Mouse (Mus musculus) limb, embryonic 12.5 days (tissue): ENCODE measurements around the gene Emilin3. TPM values are rescaled to one million over a fixed set of nuclear protein-coding genes. Genes with fewer than 3 reads are reported as not detected.

Source experiments
- ATAC-seq: fragments of 200-750 bp; cut with Nextera tagmentation; 2 replicates; pipeline ENCODE4 v1.8.0; 2017; ENCODE audit warnings: low read depth, moderate TSS enrichment; ENCODE audit not compliant: insufficient number of reproducible peaks, insufficient read depth, low FRiP score, low TSS enrichment
- H3K27ac ChIP-seq: fragments of 300-500 bp; sonication (generic); 2 replicates; pipeline ENCODE4 v1.5.1; 2016; ENCODE audit warnings: mild to moderate bottlenecking, moderate library complexity
- H3K27me3 ChIP-seq: fragments of 300-500 bp; sonication (generic); 2 replicates; pipeline ENCODE4 v1.6.1; 2016; ENCODE audit warnings: mild to moderate bottlenecking, moderate library complexity
- H3K36me3 ChIP-seq: fragments of 300-500 bp; sonication (generic); 2 replicates; pipeline ENCODE4 v1.6.1; 2016; ENCODE audit warnings: mild to moderate bottlenecking, moderate library complexity
- H3K4me1 ChIP-seq: fragments of 300-500 bp; sonication (generic); replicated peaks from 2 replicates; pipeline ENCODE4 v1.6.1; 2016
- H3K4me2 ChIP-seq: fragments of 300-500 bp; sonication (generic); 2 replicates; pipeline ENCODE4 v1.6.1; 2016; ENCODE audit warnings: mild to moderate bottlenecking, moderate library complexity
- H3K4me3 ChIP-seq: fragments of 300-500 bp; sonication (generic); replicated peaks from 2 replicates; pipeline ENCODE4 v1.5.1; 2016; ENCODE audit warnings: mild to moderate bottlenecking
- H3K9ac ChIP-seq: fragments of 300-500 bp; sonication (generic); replicated peaks from 2 replicates; pipeline ENCODE4 v1.6.1; 2016; ENCODE audit warnings: mild to moderate bottlenecking, moderate library complexity
- H3K9me3 ChIP-seq: fragments of 300-500 bp; sonication (generic); 2 replicates; pipeline ENCODE4 v1.6.1; 2016; ENCODE audit warnings: mild to moderate bottlenecking, moderate library complexity
- WGBS: fragments of 180-500 bp; shearing (Covaris S2); methylation state at CpG from one replicate; pipeline ENCODE4 v1.1.7; 2016; 5-methylcytosine and 5-hydroxymethylcytosine counted together
- polyA plus RNA-seq: library from polyadenylated mRNA; unstranded; fragments of >200 nt; fragmentation: Nextera tagmentation; extraction: Ambion mirVana; gene quantifications from 2 replicates; pipeline ENCODE4 v1.2.1, GENCODE M21; 2016

Emilin3 gene
- polyA plus RNA-seq, 1 experiment from 2014 or later: 15.9 TPM

DNA sequence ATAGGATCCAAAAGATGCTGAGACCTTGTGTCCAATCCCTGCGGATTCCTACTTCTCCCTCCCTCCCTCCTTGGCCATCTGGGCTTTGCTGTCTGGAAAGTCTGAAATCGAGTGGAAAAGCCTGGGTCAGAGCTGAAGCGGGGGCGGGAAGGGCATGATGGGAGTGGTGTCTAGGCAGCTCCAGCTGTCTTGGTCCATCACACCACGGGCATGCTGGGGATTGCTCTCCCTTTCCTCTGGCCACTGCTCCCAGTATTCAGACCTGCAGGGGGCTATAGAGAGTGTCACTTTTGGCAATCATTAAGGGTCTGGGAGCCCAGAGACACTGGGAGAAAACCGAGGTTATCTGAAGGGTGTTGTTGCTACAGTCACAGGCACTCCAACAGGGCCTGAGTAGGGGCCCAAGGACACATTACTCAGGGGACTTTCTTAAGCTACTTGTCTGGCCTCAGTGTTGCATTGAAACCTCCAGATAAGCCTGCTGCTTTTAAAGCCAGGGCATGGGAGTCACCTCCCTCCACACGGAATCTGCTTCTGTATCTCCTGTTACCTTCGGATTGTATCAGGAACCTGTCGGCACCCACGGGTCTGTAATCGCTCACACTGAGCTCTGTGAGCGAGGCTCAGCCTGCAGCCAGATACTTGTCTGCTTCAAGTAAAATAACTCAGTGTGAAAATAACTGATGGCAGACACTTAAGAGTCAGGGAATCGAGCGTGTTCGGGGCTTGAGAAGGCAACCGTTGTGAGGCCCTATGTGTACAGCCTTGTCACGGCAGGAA, 29.0 kb upstream of the Emilin3 start:
- H3K4me2 ChIP-seq: no peak overlapping the region
- H3K27me3 ChIP-seq: no peaks in the 10 kb centered on the region
- no peak overlapping the region for H3K9ac ChIP-seq
- 68% methylated on average over 17 of the region's 17 CpGs for WGBS
- H3K9me3 ChIP-seq: no peaks in the 10 kb centered on the region
- ATAC-seq: no peak
- H3K27ac ChIP-seq: no peak overlapping the region
- peaks cover 14% of the 10 kb centered on the region for H3K36me3 ChIP-seq
- no peak overlapping the region for H3K4me3 ChIP-seq
- H3K4me1 ChIP-seq: 0 out of 2 replicates have a peak, but pooled peaks cover 6% of the 10 kb centered on the region

GRCm38 (mm10) chr2:160934451-160934850, 22.3 kb upstream of the Emilin3 start:
- Histone ChIP-seq H3K36me3 (no peaks in the 10 kb centered on the region), H3K27ac (no peak overlapping the region), H3K9ac (no peak overlapping the region), H3K4me2 (no peak overlapping the region), H3K4me1 (peaks cover 21% of the 10 kb centered on the region), H3K27me3 (no peaks in the 10 kb centered on the region), H3K4me3 (no peak overlapping the region), H3K9me3 (no peaks in the 10 kb centered on the region)
- no peak for ATAC-seq
- 76% methylated on average over 4 of the region's 4 CpGs for WGBS

DNA sequence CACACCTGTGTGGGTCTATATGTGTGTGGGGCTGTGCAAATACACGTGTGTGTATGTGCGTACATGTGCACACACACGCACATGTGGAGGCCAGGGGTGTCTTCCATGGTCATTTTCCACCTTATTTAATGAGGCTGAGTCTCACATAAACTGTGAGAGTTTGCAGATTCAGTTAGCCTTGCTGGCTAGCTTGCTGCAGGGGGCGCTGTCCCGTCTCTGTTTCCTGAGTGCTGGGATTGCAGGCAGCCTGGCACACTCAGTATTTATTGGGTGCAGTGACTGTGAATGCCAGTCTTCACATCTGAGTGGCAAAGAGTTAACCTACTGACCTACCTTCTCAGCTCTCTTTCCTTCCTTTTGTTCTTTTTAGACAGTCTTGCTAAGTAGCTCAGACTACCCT, 21.8 kb upstream of the Emilin3 start:
- no peak overlapping the region for H3K4me2 ChIP-seq
- no peak overlapping the region for H3K27ac ChIP-seq
- H3K9me3 ChIP-seq: no peaks in the 10 kb centered on the region
- H3K4me1 ChIP-seq: peaks cover 26% of the 10 kb centered on the region
- no peaks in the 10 kb centered on the region for H3K27me3 ChIP-seq
- no peak for ATAC-seq
- no peak overlapping the region for H3K9ac ChIP-seq
- WGBS: 67% methylated on average over 5 of the region's 5 CpGs
- no peak overlapping the region for H3K4me3 ChIP-seq
- no peaks in the 10 kb centered on the region for H3K36me3 ChIP-seq

DNA sequence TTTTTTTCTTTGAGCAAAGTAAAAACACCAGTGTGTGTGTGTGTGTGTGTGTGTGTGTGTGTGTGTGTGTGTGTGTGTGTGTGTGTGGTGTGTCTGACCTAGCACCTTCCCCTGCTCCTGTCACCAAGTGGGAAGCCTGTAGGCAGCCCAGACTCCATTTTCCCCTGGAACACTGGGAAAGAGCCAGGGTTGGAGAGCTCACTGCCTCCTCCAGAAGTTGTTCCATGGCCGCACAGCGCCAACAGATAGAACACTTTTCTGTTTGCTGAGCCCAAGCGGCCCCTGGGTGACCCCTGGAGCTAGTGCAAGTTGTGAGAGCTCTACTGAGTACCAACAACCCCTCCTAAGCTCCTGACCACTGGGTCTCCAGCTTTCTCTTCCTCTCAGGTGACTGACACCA, 20.9 kb upstream of the Emilin3 start:
- no peak overlapping the region for H3K4me3 ChIP-seq

GRCm38 (mm10) chr2:160932325-160932724, 20.2 kb upstream of the Emilin3 start:
- peak; percentile 82 for ATAC-seq
- Histone ChIP-seq H3K9ac (no peak overlapping the region), H3K4me1 (peaks cover 26% of the 10 kb centered on the region), H3K27ac (peak overlapping the region; percentile 83), H3K4me2 (peak overlapping the region; percentile 35), H3K27me3 (no peaks in the 10 kb centered on the region), H3K9me3 (no peaks in the 10 kb centered on the region), H3K36me3 (no peaks in the 10 kb centered on the region), H3K4me3 (no peak overlapping the region)
- 16% methylated on average over 8 of the region's 8 CpGs for WGBS

More for the DNA sequence above, 20.9 kb upstream of the Emilin3 start:
- H3K9ac ChIP-seq: no peak overlapping the region
- no peaks in the 10 kb centered on the region for H3K9me3 ChIP-seq
- H3K4me1 ChIP-seq: peaks cover 26% of the 10 kb centered on the region
- ATAC-seq: no peak
- 65% methylated on average over 3 of the region's 3 CpGs for WGBS
- 0 out of 2 replicates have a peak overlapping the region, but pooled peaks have one; percentile 35 for H3K4me2 ChIP-seq
- no peaks in the 10 kb centered on the region for H3K36me3 ChIP-seq
- peak overlapping the region; percentile 83 for H3K27ac ChIP-seq
- no peaks in the 10 kb centered on the region for H3K27me3 ChIP-seq

DNA sequence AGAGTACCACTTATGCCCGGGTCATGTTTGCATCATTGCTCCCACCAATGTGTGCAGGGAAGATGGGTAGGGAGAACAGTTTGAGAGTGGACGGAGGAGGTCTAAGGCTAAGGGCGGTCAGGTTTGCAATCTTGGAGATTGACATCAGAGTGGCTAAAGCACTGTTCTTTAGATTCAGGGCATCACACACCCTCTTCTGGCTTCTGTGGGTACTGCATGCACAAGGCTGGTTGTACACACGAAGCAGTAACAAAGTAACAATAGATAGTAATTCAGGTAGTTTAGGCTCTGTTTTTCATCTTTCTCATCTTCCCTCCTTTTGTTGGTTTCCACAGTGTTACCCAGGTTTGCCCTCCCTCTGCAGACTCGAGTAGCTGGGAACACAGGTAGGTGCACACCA, 19.2 kb upstream of the Emilin3 start:
- no peak for ATAC-seq
- H3K36me3 ChIP-seq: no peaks in the 10 kb centered on the region
- H3K4me1 ChIP-seq: peaks cover 26% of the 10 kb centered on the region
- H3K9me3 ChIP-seq: no peaks in the 10 kb centered on the region
- 94% methylated on average over 5 of the region's 5 CpGs for WGBS
- H3K27ac ChIP-seq: peak overlapping the region; percentile 83; the same call in 1 of the 2 replicates
- no peak overlapping the region for H3K4me3 ChIP-seq
- no peak overlapping the region for H3K4me2 ChIP-seq
- no peaks in the 10 kb centered on the region for H3K27me3 ChIP-seq
- H3K9ac ChIP-seq: no peak overlapping the region

GRCm38 (mm10) chr2:160925203-160925602, 13.1 kb upstream of the Emilin3 start:
- Histone ChIP-seq H3K4me1 (peaks cover 4% of the 10 kb centered on the region), H3K9me3 (no peaks in the 10 kb centered on the region), H3K36me3 (no peaks in the 10 kb centered on the region), H3K27ac (no peak overlapping the region), H3K4me2 (no peak overlapping the region), H3K4me3 (no peak overlapping the region), H3K9ac (no peak overlapping the region), H3K27me3 (no peaks in the 10 kb centered on the region)
- WGBS: 86% methylated on average over 9 of the region's 9 CpGs
- ATAC-seq: no peak

- 57% methylated on average over 7 of the region's 7 CpGs for WGBS
- Histone ChIP-seq H3K4me2 (no peak overlapping the region), H3K9me3 (no peaks in the 10 kb centered on the region), H3K4me3 (no peak overlapping the region), H3K36me3 (no peaks in the 10 kb centered on the region), H3K27ac (no peak overlapping the region), H3K4me1 (peaks cover 3% of the 10 kb centered on the region; the same call in 1 of the 2 replicates), H3K27me3 (no peaks in the 10 kb centered on the region; the same call in 1 of the 2 replicates), H3K9ac (no peak overlapping the region)
- no peak for ATAC-seq
Measured at GRCm38 (mm10) chr2:160921285-160921684, 9.2 kb upstream of the Emilin3 start.

- no peak for ATAC-seq
- Histone ChIP-seq H3K27ac (no peak overlapping the region), H3K36me3 (no peaks in the 10 kb centered on the region), H3K4me3 (no peak overlapping the region), H3K4me1 (peaks cover 17% of the 10 kb centered on the region), H3K9me3 (no peaks in the 10 kb centered on the region), H3K4me2 (no peak overlapping the region), H3K27me3 (peaks cover 4% of the 10 kb centered on the region), H3K9ac (no peak overlapping the region)
- 82% methylated on average over 2 of the region's 2 CpGs for WGBS
Measured at GRCm38 (mm10) chr2:160918930-160919215, 6.7 kb upstream of the Emilin3 start.

DNA sequence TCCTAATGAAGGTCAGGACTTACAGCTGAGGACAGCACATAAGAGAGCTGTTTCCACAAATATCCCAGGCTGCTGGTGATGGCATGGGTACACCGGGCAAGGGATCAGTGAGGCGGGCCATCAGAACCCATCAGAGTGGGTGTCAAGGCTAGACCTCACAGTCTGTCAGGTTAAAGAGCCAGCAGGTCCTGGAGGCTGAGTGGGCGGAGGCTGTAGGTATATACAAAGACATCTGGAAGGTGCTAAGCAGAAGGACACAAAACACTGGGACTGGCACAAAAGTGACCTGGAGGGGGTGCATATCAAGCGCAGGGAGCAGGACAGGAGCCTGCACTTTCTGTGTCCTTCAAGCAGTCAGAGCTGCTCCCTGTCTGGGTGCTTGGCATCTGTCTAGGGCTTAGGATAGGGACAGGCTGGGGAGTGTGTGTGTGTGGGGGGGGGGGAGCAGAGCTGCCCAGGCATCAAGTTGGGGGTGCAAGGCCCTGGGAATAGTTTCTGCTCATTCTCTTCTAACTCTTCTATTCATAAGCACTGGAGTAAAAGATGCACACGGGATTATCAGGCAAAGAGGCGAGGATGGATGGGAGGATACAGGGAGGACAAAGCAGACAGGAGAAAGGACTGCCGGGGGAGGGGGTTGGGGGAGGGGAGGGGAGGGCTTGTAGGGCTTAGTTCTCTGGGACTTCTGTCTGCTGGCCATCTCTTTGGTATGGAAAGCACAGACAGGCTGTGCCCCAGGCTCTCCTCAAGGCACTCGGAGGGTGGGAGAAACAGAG, 6.2 kb upstream of the Emilin3 start:
- Histone ChIP-seq H3K9me3 (no peaks in the 10 kb centered on the region), H3K36me3 (no peaks in the 10 kb centered on the region), H3K9ac (no peak overlapping the region), H3K27me3 (peaks cover 8% of the 10 kb centered on the region), H3K27ac (no peak overlapping the region), H3K4me3 (no peak overlapping the region), H3K4me1 (peaks cover 17% of the 10 kb centered on the region), H3K4me2 (no peak overlapping the region)
- ATAC-seq: no peak
- 68% methylated on average over 8 of the region's 8 CpGs for WGBS

DNA sequence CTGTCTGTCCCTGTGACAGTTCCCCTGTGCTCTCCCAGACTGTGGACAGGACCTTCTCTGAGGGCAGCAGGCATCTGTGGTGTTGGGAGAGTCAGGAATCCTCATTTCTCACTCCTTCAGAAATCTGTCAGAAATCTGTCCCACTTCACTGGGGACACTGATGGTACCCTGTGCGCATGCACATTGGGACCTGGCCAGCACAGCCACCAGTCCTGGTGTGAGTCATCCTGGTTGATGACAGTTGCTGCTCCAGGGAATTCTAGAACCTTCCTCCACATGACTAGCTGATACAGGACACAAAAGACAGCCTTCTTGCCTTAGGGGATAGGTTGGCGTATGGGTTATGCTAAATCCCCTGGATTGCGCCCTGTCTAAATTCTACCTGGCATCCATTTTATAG, 5.2 kb upstream of the Emilin3 start:
- no peak overlapping the region for H3K9ac ChIP-seq
- 96% methylated on average over 3 of the region's 3 CpGs for WGBS
- H3K9me3 ChIP-seq: no peaks in the 10 kb centered on the region
- peaks cover 23% of the 10 kb centered on the region for H3K4me1 ChIP-seq
- no peak overlapping the region for H3K4me2 ChIP-seq
- H3K27me3 ChIP-seq: peaks cover 18% of the 10 kb centered on the region
- no peaks in the 10 kb centered on the region for H3K36me3 ChIP-seq
- H3K4me3 ChIP-seq: no peak overlapping the region
- H3K27ac ChIP-seq: no peak overlapping the region
- no peak for ATAC-seq
